Mouse (Mus musculus): ENCODE measurements around the gene Atg14. TPM values are rescaled to one million over a fixed set of nuclear protein-coding genes. Genes with fewer than 3 reads are reported as not detected.
"Not testable (repeated sequence)": the region's sequence is repeated elsewhere in the genome, so short reads cannot be mapped to it uniquely, and the experiment has no call there.

Atg14 gene
- total and polyA plus RNA-seq, 3 experiments: 3.2 to 9.4 (median 3.6) TPM

DNA sequence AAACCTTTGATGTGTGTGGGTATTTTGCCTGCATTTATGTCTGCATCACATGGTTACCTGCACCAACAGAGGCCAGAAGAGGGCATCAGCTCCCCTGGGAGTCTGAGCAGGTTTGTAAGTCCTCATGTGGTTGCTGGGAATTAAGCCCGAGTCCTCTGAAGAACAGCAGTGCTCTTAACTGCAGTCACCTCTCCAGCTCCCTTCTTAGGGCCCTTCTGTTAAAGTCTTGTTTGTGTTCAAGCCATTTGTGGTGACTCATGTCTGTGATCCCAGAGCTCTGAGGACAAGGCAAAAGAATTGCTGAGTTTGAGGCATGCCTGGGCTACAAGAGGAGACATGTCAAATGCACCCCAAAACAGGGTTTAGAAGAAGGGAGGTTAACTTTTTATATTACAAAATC is 38.0 kb downstream of the Atg14 start:
- in situ Hi-C loops (cut with MboI; ENCODE audit: low pct_ligation_motif_present, low pct_unique_long_range_greater_than_20kb, low sequenced_read_pairs): no loop called here
- Histone ChIP-seq H3K27me3 (replicated peaks) (no peaks in the 10 kb centered on the region), H3K4me1 (ENCODE audit: control insufficient read depth in 1 of 2, insufficient read depth in 2 of 2) (peaks cover 4 to 11% of the 10 kb centered on the region in 2 experiments), H3K79me2 (replicated peaks; ENCODE audit: control insufficient read depth, extremely low read depth, insufficient read depth, poor library complexity, severe bottlenecking) (no peaks in the 10 kb centered on the region), H3K9me3 (replicated peaks; ENCODE audit: low read length) (no peaks in the 10 kb centered on the region), H3K4me2 (ENCODE audit: insufficient read depth, low read depth, poor library complexity, severe bottlenecking) (no peak overlapping the region), H3K27ac (ENCODE audit: insufficient read depth, low read depth) (no peak overlapping the region), H3K4me3 (replicated peaks in 1 of 3; ENCODE audit: low read depth in 2 of 3, low read length in 2 of 3, poor library complexity in 1 of 3) (no peak overlapping the region), H3K36me3 (replicated peaks in 1 of 2; ENCODE audit: control insufficient read depth in 1 of 2, insufficient read depth in 1 of 2, low read length in 1 of 2) (peaks cover 22 to 34% of the 10 kb centered on the region in 2 experiments), H3K9ac (ENCODE audit: insufficient read depth, low read depth) (no peak overlapping the region)
- dilution Hi-C loops (cut with MboI; ENCODE audit: extremely low pct_ligation_motif_present, extremely low pct_unique_long_range_greater_than_20kb, low sequenced_read_pairs): no loop called here
- DNase-seq (ENCODE audit: extremely low read depth): no peak
- TF ChIP-seq NRF1 (IDR thresholded peaks at IDR 0.05; ENCODE audit: low read depth, low read length) (no peak), TBP (conservative IDR thresholded peaks at IDR 0.05; ENCODE audit: low read depth, low read length) (no peak), CTCF (conservative IDR thresholded peaks at IDR 0.05 in 1 of 2, IDR thresholded peaks at IDR 0.05 in 1 of 2; ENCODE audit: low read depth in 2 of 2, low read length in 2 of 2) (no peak), ELF1 (IDR thresholded peaks at IDR 0.05; ENCODE audit: low read depth, low read length) (no peak)

GRCm38 (mm10) chr14:47529592-47529991 is 40.9 kb downstream of the Atg14 start:
- H3K4me1 ChIP-seq (ENCODE audit: control insufficient read depth in 1 of 2, insufficient read depth in 2 of 2): peaks cover 4 to 11% of the 10 kb centered on the region in 2 experiments
- H3K4me2 ChIP-seq (ENCODE audit: insufficient read depth, low read depth, poor library complexity, severe bottlenecking); H3K9ac ChIP-seq (ENCODE audit: insufficient read depth, low read depth); DNase-seq (ENCODE audit: extremely low read depth); H3K9me3 ChIP-seq (replicated peaks; ENCODE audit: low read length); H3K79me2 ChIP-seq (replicated peaks; ENCODE audit: control insufficient read depth, extremely low read depth, insufficient read depth, poor library complexity, severe bottlenecking); H3K27ac ChIP-seq (ENCODE audit: insufficient read depth, low read depth); H3K4me3 ChIP-seq (replicated peaks in 1 of 3; ENCODE audit: low read depth in 2 of 3, low read length in 2 of 3, poor library complexity in 1 of 3); dilution Hi-C loops (cut with MboI; ENCODE audit: extremely low pct_ligation_motif_present, extremely low pct_unique_long_range_greater_than_20kb, low sequenced_read_pairs); H3K27me3 ChIP-seq (replicated peaks); in situ Hi-C loops (cut with MboI; ENCODE audit: low pct_ligation_motif_present, low pct_unique_long_range_greater_than_20kb, low sequenced_read_pairs): not testable (repeated sequence)
- H3K36me3 ChIP-seq (replicated peaks in 1 of 2; ENCODE audit: control insufficient read depth in 1 of 2, insufficient read depth in 1 of 2, low read length in 1 of 2): peaks cover 23 to 58% of the 10 kb centered on the region in 2 experiments

- Histone ChIP-seq H3K4me2 (ENCODE audit: insufficient read depth, low read depth, poor library complexity, severe bottlenecking) (no peak overlapping the region), H3K4me1 (ENCODE audit: control insufficient read depth in 1 of 2, insufficient read depth in 2 of 2) (peaks cover 4 to 8% of the 10 kb centered on the region in 2 experiments), H3K27ac (ENCODE audit: insufficient read depth, low read depth) (no peak overlapping the region), H3K79me2 (replicated peaks; ENCODE audit: control insufficient read depth, extremely low read depth, insufficient read depth, poor library complexity, severe bottlenecking) (0 out of 2 replicates have a peak, but pooled peaks cover 2% of the 10 kb centered on the region), H3K27me3 (replicated peaks) (no peaks in the 10 kb centered on the region), H3K4me3 (replicated peaks in 1 of 3; ENCODE audit: low read depth in 2 of 3, low read length in 2 of 3, poor library complexity in 1 of 3) (no peak overlapping the region), H3K9me3 (replicated peaks; ENCODE audit: low read length) (no peaks in the 10 kb centered on the region), H3K36me3 (replicated peaks in 1 of 2; ENCODE audit: control insufficient read depth in 1 of 2, insufficient read depth in 1 of 2, low read length in 1 of 2) (peaks cover 23 to 63% of the 10 kb centered on the region in 2 experiments), H3K9ac (ENCODE audit: insufficient read depth, low read depth) (no peak overlapping the region)
- DNase-seq (ENCODE audit: extremely low read depth): peak; percentile 71
- dilution Hi-C loops (cut with MboI; ENCODE audit: extremely low pct_ligation_motif_present, extremely low pct_unique_long_range_greater_than_20kb, low sequenced_read_pairs) (no loop called here), in situ Hi-C loops (cut with MboI; ENCODE audit: low pct_ligation_motif_present, low pct_unique_long_range_greater_than_20kb, low sequenced_read_pairs) (no loop called here)
- TF ChIP-seq CTCF (conservative IDR thresholded peaks at IDR 0.05 in 1 of 2, IDR thresholded peaks at IDR 0.05 in 1 of 2; ENCODE audit: low read depth in 2 of 2, low read length in 2 of 2) (peak; percentile 65 to 72), IRF4 (IDR thresholded peaks at IDR 0.05; ENCODE audit: low read depth, low read length) (no peak), PAX5 (IDR thresholded peaks at IDR 0.05; ENCODE audit: low read length) (no peak), MAFK (IDR thresholded peaks at IDR 0.05; ENCODE audit: insufficient replicate concordance, low read length) (no peak), RAD21 (IDR thresholded peaks at IDR 0.05; ENCODE audit: low read depth, low read length) (peak; percentile 40), JUN (IDR thresholded peaks at IDR 0.05; ENCODE audit: insufficient read depth, low read depth, low read length) (no peak), NELFE (IDR thresholded peaks at IDR 0.05; ENCODE audit: low read depth, low read length) (no peak), SMC3 (IDR thresholded peaks at IDR 0.05; ENCODE audit: low read depth, low read length) (peak; percentile 46), MEF2A (IDR thresholded peaks at IDR 0.05; ENCODE audit: borderline replicate concordance, low read depth, low read length) (no peak), SIN3A (IDR thresholded peaks at IDR 0.05; ENCODE audit: low read length) (no peak)
Measured at GRCm38 (mm10) chr14:47529019-47529418, 41.4 kb downstream of the Atg14 start.
